Mouse (Mus musculus): ENCODE data around the gene Rev1. TPM values are rescaled to one million over a fixed set of nuclear protein-coding genes. Genes with fewer than 3 reads are reported as not detected.
A peak's percentile ranks its signal among the peaks of the same experiment; 100 is the strongest.

Rev1 gene
- total and polyA plus RNA-seq, 3 experiments: 28.9 to 31.0 TPM; not detected in 1

DNA sequence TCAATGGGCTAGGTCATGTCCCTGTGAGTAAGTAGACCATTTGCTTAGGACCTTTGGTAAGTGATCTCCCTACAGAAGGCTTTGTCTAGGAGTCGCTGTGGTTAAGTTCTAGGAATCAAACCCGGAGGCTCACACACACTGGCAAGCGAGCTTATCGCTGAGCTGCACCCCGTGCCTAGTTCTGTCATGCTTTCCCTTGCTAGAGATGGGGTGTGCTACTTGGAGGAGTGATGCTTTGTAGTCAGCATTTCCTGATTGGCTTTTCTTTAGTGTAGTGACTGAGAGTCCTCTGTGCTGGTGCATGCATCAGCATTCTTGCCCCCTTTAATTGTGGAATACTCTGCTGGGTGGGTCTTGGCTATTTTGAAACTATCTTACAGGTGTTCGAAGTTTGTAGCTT, 118.0 kb downstream of the Rev1 start (continued):
- TF ChIP-seq ZC3H11A (IDR thresholded peaks at IDR 0.05; ENCODE audit: low read depth, low read length) (no peak), GATA1 (IDR thresholded peaks at IDR 0.05; ENCODE audit: low read depth, low read length) (peak; percentile 83)

DNA sequence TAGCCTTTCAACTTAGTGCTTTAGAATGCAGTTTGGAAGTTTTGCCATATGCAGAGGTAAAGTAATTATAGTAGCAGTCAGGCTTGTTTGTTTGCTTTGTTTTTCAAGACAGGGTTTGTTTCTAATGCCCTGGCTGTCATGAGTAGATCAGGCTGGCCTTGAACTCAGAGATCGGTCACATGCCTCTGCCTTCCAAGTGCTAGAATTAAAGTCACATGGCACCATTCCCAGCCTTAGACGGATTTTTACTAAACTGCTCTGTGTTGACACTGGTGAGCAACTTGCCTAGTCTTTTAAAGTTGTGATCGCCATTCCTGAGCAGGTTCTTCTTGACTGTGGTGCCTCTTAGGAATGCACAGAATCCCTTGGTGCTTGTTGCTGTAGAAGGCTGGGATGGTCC, 122.9 kb downstream of the Rev1 start:
- Histone ChIP-seq H3K27ac (ENCODE audit: control insufficient read depth, low read depth, low read length) (no peak overlapping the region), H3K36me3 (ENCODE audit: control insufficient read depth in 1 of 2, insufficient read depth in 2 of 2, low read length in 2 of 2) (peaks cover 7 to 53% of the 10 kb centered on the region in 2 experiments), H3K9ac (ENCODE audit: control insufficient read depth, low read depth, low read length, poor library complexity, severe bottlenecking) (no peak overlapping the region), H3K9me3 (replicated peaks; ENCODE audit: insufficient read depth, low read length) (no peaks in the 10 kb centered on the region), H3K4me3 (ENCODE audit: control insufficient read depth in 1 of 2, insufficient read depth in 1 of 2, low read depth in 2 of 2, low read length in 2 of 2) (no peak overlapping the region), H3K27me3 (ENCODE audit: control insufficient read depth in 1 of 2, insufficient read depth in 2 of 2, low read length in 2 of 2) (no peaks in the 10 kb centered on the region), H3K4me1 (ENCODE audit: control insufficient read depth in 1 of 2, insufficient read depth in 2 of 2, low read length in 2 of 2) (peaks cover 23 to 34% of the 10 kb centered on the region in 2 experiments), H3K79me2 (ENCODE audit: control insufficient read depth, insufficient read depth, low read length, poor library complexity) (peaks cover 76% of the 10 kb centered on the region)
- DNase-seq (ENCODE audit: low read depth, low spot score): no peak
- no peak for TF ChIP-seq E2F4 (IDR thresholded peaks at IDR 0.05; ENCODE audit: borderline replicate concordance, low read depth, low read length)
- TF ChIP-seq JUND (IDR thresholded peaks at IDR 0.05; ENCODE audit: low read depth, low read length): no peak
- no peak for TF ChIP-seq MEF2A (IDR thresholded peaks at IDR 0.05; ENCODE audit: extremely low read depth, insufficient replicate concordance, low read depth, low read length, poor library complexity, severe bottlenecking)
- TF ChIP-seq USF1 (IDR thresholded peaks at IDR 0.05; ENCODE audit: low read depth, low read length): peak; percentile 18; the same call in 1 of the 2 replicates
- TF ChIP-seq MAFK (IDR thresholded peaks at IDR 0.05; ENCODE audit: borderline replicate concordance, low read depth, low read length): no peak
- no peak for TF ChIP-seq MYB (IDR thresholded peaks at IDR 0.05; ENCODE audit: low read depth, low read length)
- TF ChIP-seq ZNF384 (IDR thresholded peaks at IDR 0.05; ENCODE audit: low read depth, low read length): no peak

DNA sequence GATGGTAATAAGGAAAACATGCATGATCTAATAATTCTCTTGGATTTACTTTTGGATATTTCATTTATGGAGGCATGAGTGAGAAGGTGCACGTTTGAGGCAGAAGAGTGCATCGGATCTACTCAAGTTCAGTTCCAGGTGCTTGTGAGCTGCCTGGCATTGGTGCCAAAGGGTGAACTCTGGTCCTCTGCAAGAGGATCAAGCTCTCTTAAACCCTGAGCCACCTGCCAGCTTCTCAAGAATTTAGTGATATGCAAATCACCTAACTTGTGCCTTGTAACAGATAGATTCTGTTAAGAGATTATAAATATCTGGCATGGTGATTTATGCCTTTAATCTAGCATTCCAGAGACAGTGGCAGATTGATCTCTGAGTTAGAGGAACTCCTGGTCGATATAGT, 126.6 kb downstream of the Rev1 start:
- Histone ChIP-seq H3K36me3 (ENCODE audit: control insufficient read depth in 1 of 2, insufficient read depth in 2 of 2, low read length in 2 of 2) (peaks cover 7 to 56% of the 10 kb centered on the region in 2 experiments), H3K9me3 (replicated peaks; ENCODE audit: insufficient read depth, low read length) (no peaks in the 10 kb centered on the region), H3K27ac (ENCODE audit: control insufficient read depth, low read depth, low read length) (no peak overlapping the region), H3K9ac (ENCODE audit: control insufficient read depth, low read depth, low read length, poor library complexity, severe bottlenecking) (no peak overlapping the region), H3K4me3 (ENCODE audit: control insufficient read depth in 1 of 2, insufficient read depth in 1 of 2, low read depth in 2 of 2, low read length in 2 of 2) (no peak overlapping the region), H3K4me1 (ENCODE audit: control insufficient read depth in 1 of 2, insufficient read depth in 2 of 2, low read length in 2 of 2) (peaks cover 28 to 32% of the 10 kb centered on the region in 2 experiments), H3K27me3 (ENCODE audit: control insufficient read depth in 1 of 2, insufficient read depth in 2 of 2, low read length in 2 of 2) (no peaks in the 10 kb centered on the region), H3K79me2 (ENCODE audit: control insufficient read depth, insufficient read depth, low read length, poor library complexity) (peaks cover 78% of the 10 kb centered on the region)
- no peak for TF ChIP-seq TAL1 (IDR thresholded peaks at IDR 0.05; ENCODE audit: low read length)
- TF ChIP-seq MAFK (IDR thresholded peaks at IDR 0.05; ENCODE audit: borderline replicate concordance, low read depth, low read length): no peak
- TF ChIP-seq EP300 (IDR thresholded peaks at IDR 0.05; ENCODE audit: low read depth in 1 of 2, low read length in 2 of 2): no peak
- 0 out of 2 replicates have a peak, but pooled peaks have one; percentile 13 for TF ChIP-seq TCF12 (IDR thresholded peaks at IDR 0.05; ENCODE audit: low read depth, low read length)
- no peak for TF ChIP-seq SIN3A (IDR thresholded peaks at IDR 0.05; ENCODE audit: low read length)
- no peak for TF ChIP-seq MYB (IDR thresholded peaks at IDR 0.05; ENCODE audit: low read depth, low read length)
- no peak for DNase-seq (ENCODE audit: low read depth, low spot score)

Other genes with a start within 250 kb of the Rev1 start
- gene Mitd1, start 239.4 kb downstream of the Rev1 start, total RNA-seq (2012; rRNA removed): 16.3 and 20.9 TPM in 2 replicates
- 10 to 100 TPM in 1 of 2 experiments, not detected in 1; 23.0 TPM for gene Mitd1, start 239.4 kb downstream of the Rev1 start, polyA plus RNA-seq (2012; ENCODE audit: insufficient read depth in 1 of 2, insufficient read length in 2 of 2, low read depth in 1 of 2, low replicate concordance in 2 of 2, missing spikeins in 1 of 2)
- 255 and 257 TPM in 2 replicates for gene Mrpl30, start 239.3 kb downstream of the Rev1 start, total RNA-seq (2012; rRNA removed)
- gene Mrpl30, start 239.3 kb downstream of the Rev1 start, polyA plus RNA-seq (2012; ENCODE audit: insufficient read depth in 1 of 2, insufficient read length in 2 of 2, low read depth in 1 of 2, low replicate concordance in 2 of 2, missing spikeins in 1 of 2): 100 to 1,000 TPM; 189 to 260 TPM
- gene Lyg2, start 213.3 kb downstream of the Rev1 start, total RNA-seq (2012; rRNA removed): not detected in 2 replicates
- gene Lyg2, start 213.3 kb downstream of the Rev1 start, polyA plus RNA-seq (2012; ENCODE audit: insufficient read depth in 1 of 2, insufficient read length in 2 of 2, low read depth in 1 of 2, low replicate concordance in 2 of 2, missing spikeins in 1 of 2): not detected
- not detected in 2 replicates for gene Lyg1, start 172.0 kb downstream of the Rev1 start, total RNA-seq (2012; rRNA removed)
- not detected for gene Lyg1, start 172.0 kb downstream of the Rev1 start, polyA plus RNA-seq (2012; ENCODE audit: insufficient read depth in 1 of 2, insufficient read length in 2 of 2, low read depth in 1 of 2, low replicate concordance in 2 of 2, missing spikeins in 1 of 2)
- gene Txndc9, start 131.9 kb downstream of the Rev1 start, total RNA-seq (2012; rRNA removed): 59.5 and 65.5 TPM in 2 replicates
- gene Txndc9, start 131.9 kb downstream of the Rev1 start, polyA plus RNA-seq (2012; ENCODE audit: insufficient read depth in 1 of 2, insufficient read length in 2 of 2, low read depth in 1 of 2, low replicate concordance in 2 of 2, missing spikeins in 1 of 2): 100 to 1,000 TPM in 1 of 2 experiments, 10 to 100 TPM in 1; 74.6 to 102 TPM
- gene Eif5b, start 131.8 kb downstream of the Rev1 start, total RNA-seq (2012; rRNA removed): 24.2 and 30.3 TPM in 2 replicates
- 100 to 1,000 TPM in 1 of 2 experiments, 10 to 100 TPM in 1; 67.2 to 186 TPM for gene Eif5b, start 131.8 kb downstream of the Rev1 start, polyA plus RNA-seq (2012; ENCODE audit: insufficient read depth in 1 of 2, insufficient read length in 2 of 2, low read depth in 1 of 2, low replicate concordance in 2 of 2, missing spikeins in 1 of 2)